Mouse (Mus musculus): ENCODE data around the gene Gtf2ird1.
"Not testable (repeated sequence)": the region's sequence is repeated elsewhere in the genome, so short reads cannot be mapped to it uniquely, and the experiment has no call there.

Gene Gtf2ird1

GRCm38 (mm10) chr5:134475006-134475605 lies 18.6 kb upstream of the Gtf2ird1 start:
- DNase-seq (ENCODE audit: low spot score in 2 of 2): no peak

- DNase-seq (ENCODE audit: low spot score in 2 of 2): no peak
Measured at GRCm38 (mm10) chr5:134473902-134474301, 17.4 kb upstream of the Gtf2ird1 start.

GRCm38 (mm10) chr5:134470538-134471169 lies 14.1 kb upstream of the Gtf2ird1 start:
- no peak for DNase-seq (ENCODE audit: low spot score in 2 of 2)

DNA sequence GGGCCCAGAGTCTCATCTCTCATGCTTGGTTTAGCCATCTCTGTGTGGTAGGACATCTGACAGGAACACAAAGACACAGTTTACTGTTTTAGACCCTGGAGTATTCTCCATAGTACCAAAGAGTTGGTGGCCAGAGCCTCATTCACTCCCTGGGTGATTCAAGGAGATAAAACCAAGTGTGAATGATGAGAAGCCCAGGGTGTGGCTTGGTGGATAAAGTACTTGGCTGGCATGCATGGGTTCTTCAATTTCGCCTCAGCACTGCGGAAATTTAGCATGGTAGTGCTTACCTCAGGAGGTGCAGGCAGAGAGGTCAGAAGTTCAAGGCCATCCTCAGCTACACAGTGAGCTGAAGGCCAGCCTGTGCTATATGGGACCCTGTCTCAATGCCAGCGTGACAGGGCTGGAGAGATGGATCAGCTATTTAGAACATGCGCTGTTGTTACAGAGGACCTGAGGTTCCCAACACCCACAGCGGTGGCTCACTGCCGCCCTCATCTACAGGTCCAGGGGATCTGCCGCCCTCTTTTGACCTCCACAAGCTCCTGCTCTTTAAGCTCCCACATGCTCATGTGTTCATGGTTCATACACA lies 13.1 kb upstream of the Gtf2ird1 start:
- no peak for DNase-seq (ENCODE audit: low spot score in 2 of 2)

DNA sequence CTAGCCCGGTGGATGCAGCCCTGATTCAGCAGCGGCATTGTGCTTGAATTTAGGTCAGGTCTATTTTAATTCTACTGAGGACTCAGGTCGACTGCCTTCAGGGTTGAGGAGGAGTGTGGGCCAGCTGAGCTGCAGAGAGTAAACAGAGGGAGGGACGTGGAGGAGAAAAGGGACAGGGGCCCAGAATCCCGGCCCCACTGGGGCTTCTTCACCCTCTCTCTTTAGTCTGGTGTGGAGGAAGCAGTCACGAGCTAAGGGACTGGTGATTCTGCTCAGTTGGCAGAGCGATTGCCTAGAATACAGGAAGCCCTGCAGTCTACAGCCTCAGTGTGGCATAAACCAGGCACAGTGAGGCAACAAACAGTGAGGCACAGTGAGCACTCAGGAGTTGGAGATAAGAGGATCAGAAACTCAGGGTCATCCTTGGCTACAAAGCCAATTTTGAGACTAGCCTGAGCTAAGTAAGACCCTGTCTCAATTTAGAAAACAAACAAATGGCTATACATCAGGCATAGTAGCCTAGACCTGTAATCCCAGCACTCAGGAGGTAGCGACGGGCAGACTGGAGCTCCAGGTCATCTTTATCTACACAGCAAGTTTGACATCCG lies 11.7 kb upstream of the Gtf2ird1 start:
- peak in 1 of 2 experiments; percentile 45 for DNase-seq (ENCODE audit: low spot score in 2 of 2)

DNA sequence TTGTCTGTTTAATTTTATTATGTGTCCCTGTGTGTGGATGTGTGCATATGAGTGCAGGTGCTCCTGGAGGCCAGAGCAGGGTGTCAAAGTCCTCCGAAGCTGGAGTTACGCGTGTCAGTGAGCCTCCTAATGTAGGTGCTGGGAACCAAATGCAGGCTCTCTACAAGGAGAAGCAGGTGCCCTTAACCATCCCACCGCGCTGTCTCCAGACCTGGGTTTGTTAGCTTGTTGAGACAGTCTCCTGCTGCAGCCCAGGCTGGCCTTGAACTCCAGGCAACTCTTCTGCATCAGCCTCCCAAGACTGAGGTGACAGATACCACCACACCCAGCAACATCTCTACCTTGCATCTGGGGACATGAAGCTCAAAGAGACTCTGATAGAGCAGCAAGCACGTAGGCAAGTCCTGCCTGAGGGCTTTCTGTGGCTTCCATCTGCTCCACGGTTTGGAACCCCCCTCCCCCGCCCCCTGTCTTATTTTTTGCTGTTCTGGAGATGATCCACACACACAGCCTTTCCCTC lies 10.6 kb upstream of the Gtf2ird1 start:
- no peak for DNase-seq (ENCODE audit: low spot score in 2 of 2)

- peak in 1 of 2 experiments; percentile 30 for DNase-seq (ENCODE audit: low spot score in 2 of 2)
Measured at GRCm38 (mm10) chr5:134466296-134467029, 9.9 kb upstream of the Gtf2ird1 start.

- DNase-seq (ENCODE audit: low spot score in 2 of 2): no peak
Measured at GRCm38 (mm10) chr5:134465197-134465596, 8.7 kb upstream of the Gtf2ird1 start.

DNA sequence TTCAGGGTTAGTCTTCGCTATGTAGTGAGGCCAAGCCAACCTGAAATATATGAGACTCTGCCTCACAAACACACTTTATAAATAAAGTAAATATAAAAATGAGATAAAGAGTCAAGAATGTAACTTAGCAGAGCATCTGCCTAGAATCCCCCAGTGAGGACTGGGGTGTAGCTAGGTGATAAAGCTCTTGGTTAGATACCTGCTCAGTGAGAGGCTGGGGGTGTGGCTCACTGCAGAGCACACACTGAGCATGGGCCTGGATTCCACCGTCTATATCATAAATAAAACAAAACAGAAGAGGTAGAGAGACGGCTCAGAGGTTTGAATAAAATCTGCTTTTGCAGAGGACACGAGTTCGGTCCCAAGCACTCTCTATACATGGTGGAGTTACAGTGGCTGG lies 7.7 kb upstream of the Gtf2ird1 start:
- no peak for DNase-seq (ENCODE audit: low spot score in 2 of 2)

DNA sequence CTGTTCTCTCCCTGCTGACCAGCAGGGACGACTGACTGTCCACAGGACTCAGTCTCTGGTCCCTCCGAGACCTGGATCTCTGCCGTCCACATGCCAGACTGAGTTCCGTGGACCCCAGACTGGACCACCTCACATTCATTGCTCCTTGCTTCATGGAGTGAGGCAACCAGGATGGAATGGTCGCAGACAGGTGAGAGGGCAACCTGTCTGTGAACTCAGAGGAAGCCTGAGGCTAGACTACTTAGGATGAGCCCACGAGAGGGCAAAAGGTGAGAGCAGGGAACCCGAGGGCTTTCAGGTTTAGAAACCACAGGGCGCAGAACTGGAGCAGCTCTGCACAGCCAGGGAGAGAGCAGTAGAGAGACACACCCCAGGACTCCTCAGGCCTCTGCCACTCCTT lies 6.2 kb upstream of the Gtf2ird1 start:
- DNase-seq (ENCODE audit: low spot score in 2 of 2): no peak

DNA sequence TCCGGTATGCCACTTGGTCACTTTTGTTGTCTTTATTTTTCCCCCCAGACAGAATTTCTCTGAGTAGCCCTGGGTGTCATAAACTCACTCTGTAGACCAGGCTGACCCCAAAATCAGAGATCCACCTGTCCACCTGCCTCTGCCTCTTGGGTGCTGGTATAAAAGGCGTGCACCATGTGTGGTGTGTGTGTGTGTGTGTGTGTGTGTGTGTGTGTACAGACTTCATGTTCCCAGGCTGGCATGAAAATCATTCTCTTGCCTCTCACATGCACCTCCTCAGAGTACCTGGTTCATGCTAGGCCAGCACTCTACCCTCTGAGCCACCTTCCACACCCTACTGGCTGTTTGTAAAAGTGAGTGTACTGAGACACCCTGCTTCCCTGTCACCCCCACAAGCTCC lies 5.8 kb upstream of the Gtf2ird1 start:
- no peak for DNase-seq (ENCODE audit: low spot score in 2 of 2)

DNA sequence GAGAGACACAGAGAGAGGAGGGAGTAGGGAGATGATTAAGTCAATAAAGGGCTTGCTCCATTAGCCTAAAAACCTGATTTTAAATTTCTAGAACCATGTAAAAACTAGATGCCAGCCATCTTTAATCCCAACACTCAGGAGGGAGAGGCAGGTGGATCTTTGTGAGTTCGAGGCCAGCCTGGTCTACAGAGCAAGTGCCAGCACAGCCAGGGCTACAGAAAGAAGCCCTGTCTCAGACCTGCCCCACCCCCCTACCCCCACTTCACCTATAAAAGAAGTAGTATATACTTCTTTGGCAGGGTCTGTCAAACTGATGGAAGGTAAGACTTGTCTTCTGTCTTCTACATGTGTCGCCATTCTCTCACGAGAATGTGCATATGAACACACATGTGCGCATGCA lies 4.0 kb upstream of the Gtf2ird1 start:
- no peak for DNase-seq (ENCODE audit: low spot score in 2 of 2)

DNA sequence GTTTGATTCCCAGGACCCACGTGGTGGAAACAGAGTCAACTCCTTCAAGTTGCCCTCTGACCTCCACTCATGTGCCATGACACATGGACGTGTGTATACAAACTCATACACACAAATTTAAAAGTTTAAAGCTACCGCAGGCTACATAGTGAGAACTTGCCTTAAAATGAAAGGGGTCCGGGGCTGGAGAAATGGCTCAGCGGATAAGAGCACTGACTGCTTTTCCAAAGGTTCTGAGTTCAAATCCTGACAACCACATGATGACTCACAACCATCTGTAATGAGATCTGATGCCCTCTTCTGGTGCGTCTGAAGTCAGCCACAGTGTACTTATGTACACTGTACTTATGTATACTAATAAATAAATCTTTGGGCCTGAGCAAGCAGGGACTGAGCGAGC lies 2.6 kb upstream of the Gtf2ird1 start:
- no peak for DNase-seq (ENCODE audit: low spot score in 2 of 2)

DNA sequence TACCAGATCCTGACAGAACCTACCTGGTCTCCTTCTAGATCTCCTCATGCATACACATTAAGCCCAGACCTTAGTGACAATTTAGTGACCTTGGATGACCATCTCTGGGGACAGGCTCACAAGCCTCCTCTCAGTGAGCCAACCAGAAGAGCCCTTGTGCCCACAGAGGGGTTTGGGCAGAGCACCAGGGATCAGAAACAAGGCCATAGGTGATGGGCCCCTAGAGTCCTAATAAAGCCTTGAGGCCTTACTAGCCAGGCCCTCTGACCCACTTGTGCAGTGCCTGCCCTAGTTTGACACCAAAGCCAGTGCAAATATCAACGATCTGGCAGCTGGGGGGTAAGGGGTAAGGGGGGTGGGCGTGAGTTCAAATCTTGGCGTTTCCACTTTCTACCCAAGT lies 1.9 kb upstream of the Gtf2ird1 start:
- no peak for DNase-seq (ENCODE audit: low spot score in 2 of 2)

DNA sequence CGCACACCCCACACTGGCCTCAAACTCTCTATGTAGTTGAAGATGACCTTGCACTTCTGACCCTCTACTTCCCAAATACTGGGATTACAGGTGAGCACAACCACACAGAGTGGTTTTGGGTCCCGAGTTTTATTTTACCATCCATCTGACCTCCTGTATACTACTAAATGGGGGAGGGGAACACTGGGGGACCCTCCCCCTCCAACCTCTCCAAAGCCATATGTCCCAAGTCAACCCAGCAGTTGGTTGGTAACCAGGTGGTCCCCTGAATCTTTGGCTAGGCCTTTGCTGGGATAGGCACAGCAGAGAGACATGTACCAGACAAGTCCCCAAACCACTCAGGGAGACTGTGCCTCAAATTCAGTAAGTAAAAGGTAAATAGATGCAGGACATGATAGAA lies 855 bp upstream of the Gtf2ird1 start:
- no peak for DNase-seq (ENCODE audit: low spot score in 2 of 2)

- DNase-seq (ENCODE audit: low spot score in 2 of 2): no peak
Measured at GRCm38 (mm10) chr5:134455914-134456423, 547 bp downstream of the Gtf2ird1 start.

GRCm38 (mm10) chr5:134455186-134455895 lies 1.2 kb downstream of the Gtf2ird1 start:
- DNase-seq (ENCODE audit: low spot score in 2 of 2): no peak

- no peak for DNase-seq (ENCODE audit: low spot score in 2 of 2)
Measured at GRCm38 (mm10) chr5:134454421-134454820, 2.1 kb downstream of the Gtf2ird1 start.

- DNase-seq (ENCODE audit: low spot score in 2 of 2): no peak
Measured at GRCm38 (mm10) chr5:134453577-134453976, 2.9 kb downstream of the Gtf2ird1 start.

GRCm38 (mm10) chr5:134446755-134447154 lies 9.8 kb downstream of the Gtf2ird1 start:
- DNase-seq (ENCODE audit: low spot score in 2 of 2): not testable (repeated sequence)

DNA sequence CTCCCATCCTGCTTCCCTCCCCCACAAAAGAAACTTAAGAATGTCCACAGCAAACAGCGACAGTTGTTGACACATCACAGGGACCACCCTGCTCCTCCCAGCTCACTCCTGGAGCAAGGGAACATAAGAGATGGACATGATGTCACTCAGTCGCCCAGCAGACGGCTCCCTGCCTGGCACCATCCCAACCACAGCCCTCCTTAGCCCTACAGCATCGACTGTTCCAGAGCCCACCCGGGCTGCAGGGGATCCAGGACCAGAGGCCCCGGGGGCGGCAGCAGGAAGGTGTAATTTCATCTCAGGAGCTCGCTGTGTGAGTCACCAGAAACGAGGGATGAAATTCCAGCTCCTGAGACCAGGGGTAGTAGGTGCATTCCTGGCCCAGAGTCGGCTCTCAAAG lies 10.6 kb downstream of the Gtf2ird1 start:
- DNase-seq (ENCODE audit: low spot score in 2 of 2): no peak
